Mouse (Mus musculus): ENCODE data around the gene Cdk15. TPM values are rescaled to one million over a fixed set of nuclear protein-coding genes. Genes with fewer than 3 reads are reported as not detected.

Gene Cdk15
- polyA plus RNA-seq, 1 experiment from 2014 or later: 0.57 TPM

DNA sequence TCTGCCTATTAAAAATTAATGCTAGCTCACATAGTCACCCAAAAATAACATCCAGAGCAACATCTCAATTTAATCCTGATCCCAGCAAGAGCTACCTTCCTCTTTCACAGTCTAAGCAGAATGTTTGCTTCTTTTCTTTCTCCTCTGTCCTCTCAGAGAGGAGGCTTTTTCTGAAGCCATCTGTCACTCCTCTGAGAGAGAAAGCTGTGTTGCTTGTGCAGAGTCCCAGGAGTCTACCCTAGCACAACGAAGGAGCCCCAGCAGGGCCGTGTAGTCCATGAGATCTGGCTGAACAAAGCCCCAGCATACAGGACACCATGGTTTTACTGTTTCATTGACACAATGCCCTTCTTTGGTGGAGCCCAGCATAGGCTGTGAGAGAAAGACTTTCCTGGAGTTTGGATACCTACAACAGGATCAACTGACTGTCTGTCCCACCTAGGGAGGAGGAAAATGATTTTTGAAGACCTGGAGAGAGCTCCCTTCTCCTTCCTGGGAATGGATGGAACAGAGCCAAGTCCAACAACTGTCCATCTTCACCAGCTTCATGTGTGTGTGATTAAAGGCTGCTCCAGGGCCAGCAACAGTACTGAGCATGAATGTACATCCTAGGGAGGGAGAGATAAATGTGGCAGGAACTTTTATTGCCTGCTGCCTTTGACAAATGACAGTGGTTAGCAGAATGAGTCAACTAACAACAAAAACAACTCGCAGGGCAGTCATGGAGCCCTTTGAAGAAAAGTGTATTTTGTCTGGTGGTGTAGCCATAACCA lies 131.0 kb downstream of the Cdk15 start:
- peaks cover 7% of the 10 kb centered on the region; the same call in 1 of the 2 replicates for H3K4me1 ChIP-seq (replicated peaks)
- 46% methylated on average over 3 of the region's 3 CpGs for WGBS
- no peaks in the 10 kb centered on the region for H3K36me3 ChIP-seq
- H3K27ac ChIP-seq: peak overlapping the region; percentile 31
- H3K27me3 ChIP-seq: 0 out of 2 replicates have a peak, but pooled peaks cover 4% of the 10 kb centered on the region
- no peak for ATAC-seq
- no peak overlapping the region for H3K9ac ChIP-seq (replicated peaks)
- H3K4me2 ChIP-seq (replicated peaks): no peak overlapping the region
- no peaks in the 10 kb centered on the region for H3K9me3 ChIP-seq
- no peak overlapping the region for H3K4me3 ChIP-seq (replicated peaks)

GRCm38 (mm10) chr1:59389181-59389580 lies 132.5 kb downstream of the Cdk15 start:
- no peaks in the 10 kb centered on the region for H3K9me3 ChIP-seq
- H3K27ac ChIP-seq: no peak overlapping the region
- H3K4me2 ChIP-seq (replicated peaks): no peak overlapping the region
- no peaks in the 10 kb centered on the region for H3K36me3 ChIP-seq
- ATAC-seq: no peak
- H3K4me3 ChIP-seq (replicated peaks): no peak overlapping the region
- peaks cover 7% of the 10 kb centered on the region; the same call in 1 of the 2 replicates for H3K4me1 ChIP-seq (replicated peaks)
- H3K27me3 ChIP-seq: 0 out of 2 replicates have a peak, but pooled peaks cover 5% of the 10 kb centered on the region
- no peak overlapping the region for H3K9ac ChIP-seq (replicated peaks)
- WGBS: 91% methylated on average over 6 of the region's 6 CpGs

DNA sequence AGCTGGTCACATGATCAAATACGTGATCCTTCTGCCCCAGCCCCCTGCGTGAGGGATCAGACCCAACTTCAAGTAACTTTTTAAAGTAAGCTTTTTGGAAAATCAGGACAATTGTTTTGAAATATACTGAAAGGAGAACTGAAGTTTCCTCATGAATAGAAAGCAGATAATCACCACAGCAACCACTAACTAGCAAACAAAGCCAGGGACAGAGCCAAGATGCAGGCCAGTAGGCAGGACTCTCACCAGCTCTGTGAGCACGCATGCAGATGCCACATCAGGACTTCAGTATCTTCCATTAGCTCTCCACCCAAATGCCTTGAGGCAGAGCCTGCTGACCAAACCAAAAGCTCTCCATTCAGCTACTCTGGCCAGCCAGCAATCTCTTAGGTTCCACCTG lies 135.0 kb downstream of the Cdk15 start:
- H3K27ac ChIP-seq: no peak overlapping the region
- no peak overlapping the region for H3K4me2 ChIP-seq (replicated peaks)
- H3K9ac ChIP-seq (replicated peaks): no peak overlapping the region
- WGBS: 53% methylated on average over 3 of the region's 3 CpGs
- no peak for ATAC-seq
- 0 out of 2 replicates have a peak, but pooled peaks cover 5% of the 10 kb centered on the region for H3K27me3 ChIP-seq
- no peaks in the 10 kb centered on the region for H3K36me3 ChIP-seq
- H3K4me3 ChIP-seq (replicated peaks): no peak overlapping the region
- peaks cover 19% of the 10 kb centered on the region for H3K4me1 ChIP-seq (replicated peaks)
- no peaks in the 10 kb centered on the region for H3K9me3 ChIP-seq

DNA sequence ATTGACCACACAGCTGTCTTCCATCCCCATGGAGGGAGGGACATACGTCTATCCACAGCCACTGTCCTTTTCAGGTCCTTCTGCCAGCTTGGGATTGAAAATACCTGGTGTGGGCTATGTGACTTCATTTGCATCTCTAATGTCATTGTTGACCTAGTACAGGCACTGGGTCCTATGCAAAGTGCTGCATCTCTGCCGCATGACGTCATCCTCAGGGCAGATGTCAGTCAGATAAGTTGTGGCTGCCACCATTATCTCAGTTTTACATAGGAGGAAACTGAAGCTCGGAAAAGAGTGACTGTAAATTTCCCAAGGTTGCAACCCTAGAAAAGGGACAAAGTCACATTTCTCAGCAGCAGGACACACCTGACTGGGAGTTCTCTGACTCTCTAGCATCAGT lies 137.4 kb downstream of the Cdk15 start:
- H3K4me2 ChIP-seq (replicated peaks): no peak overlapping the region
- H3K9me3 ChIP-seq: no peaks in the 10 kb centered on the region
- 0 out of 2 replicates have a peak overlapping the region, but pooled peaks have one; percentile 47 for H3K27ac ChIP-seq
- ATAC-seq: no peak
- no peak overlapping the region for H3K9ac ChIP-seq (replicated peaks)
- 0 out of 2 replicates have a peak, but pooled peaks cover 5% of the 10 kb centered on the region for H3K27me3 ChIP-seq
- no peak overlapping the region for H3K4me3 ChIP-seq (replicated peaks)
- WGBS: 80% methylated on average over 4 of the region's 4 CpGs
- peaks cover 17% of the 10 kb centered on the region for H3K4me1 ChIP-seq (replicated peaks)
- H3K36me3 ChIP-seq: no peaks in the 10 kb centered on the region

DNA sequence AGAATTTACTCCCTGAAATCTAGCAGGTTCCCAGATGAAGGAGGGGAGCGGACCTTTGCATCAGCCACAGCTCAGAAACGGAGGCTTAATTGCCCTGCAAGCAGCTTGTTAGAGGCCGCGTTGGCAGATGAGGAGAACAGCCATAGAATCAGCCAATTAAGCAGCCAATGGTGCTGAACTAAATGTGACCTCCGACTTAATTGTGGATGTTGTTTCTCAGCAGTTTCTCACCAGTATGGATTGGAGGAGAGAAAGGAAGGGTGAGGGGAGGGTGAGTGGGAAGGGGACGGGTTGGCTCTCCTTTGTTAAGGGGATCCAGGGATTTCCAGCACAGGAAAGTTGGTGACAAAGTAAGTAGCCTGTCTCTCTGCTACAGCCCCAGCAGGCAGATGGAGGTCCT lies 137.9 kb downstream of the Cdk15 start:
- peak overlapping the region; percentile 47 for H3K27ac ChIP-seq
- no peak overlapping the region for H3K4me3 ChIP-seq (replicated peaks)
- H3K27me3 ChIP-seq: 0 out of 2 replicates have a peak, but pooled peaks cover 5% of the 10 kb centered on the region
- ATAC-seq: 0 out of 2 replicates have a peak, but pooled peaks have one; percentile 40
- no peak overlapping the region for H3K4me2 ChIP-seq (replicated peaks)
- no peaks in the 10 kb centered on the region for H3K36me3 ChIP-seq
- 14% methylated on average over 6 of the region's 6 CpGs for WGBS
- no peaks in the 10 kb centered on the region for H3K9me3 ChIP-seq
- H3K4me1 ChIP-seq (replicated peaks): peaks cover 17% of the 10 kb centered on the region
- H3K9ac ChIP-seq (replicated peaks): no peak overlapping the region

DNA sequence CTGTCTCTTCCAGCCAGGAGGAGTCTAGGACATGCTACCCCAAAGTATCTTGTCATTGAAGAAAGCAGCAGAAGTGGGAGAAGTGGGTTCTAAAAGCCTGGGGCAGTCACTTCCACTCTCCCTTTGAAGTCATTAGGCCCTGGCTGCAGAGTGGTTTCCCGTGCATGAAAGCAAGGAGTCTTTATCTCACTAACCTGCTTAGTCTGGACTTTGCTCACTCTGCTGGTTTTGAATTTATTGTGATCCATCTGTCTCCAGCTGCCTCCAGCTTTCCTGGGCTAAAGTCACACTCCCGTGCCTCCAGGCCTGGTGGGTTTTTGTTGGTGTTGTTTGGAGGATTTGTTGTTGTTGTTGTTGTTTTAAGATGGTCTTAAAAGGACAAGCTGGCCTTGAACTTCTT lies 139.3 kb downstream of the Cdk15 start:
- Histone ChIP-seq H3K27ac (no peak overlapping the region), H3K9me3 (no peaks in the 10 kb centered on the region), H3K27me3 (0 out of 2 replicates have a peak, but pooled peaks cover 5% of the 10 kb centered on the region), H3K36me3 (no peaks in the 10 kb centered on the region), H3K4me1 (replicated peaks) (peaks cover 17% of the 10 kb centered on the region), H3K4me3 (replicated peaks) (no peak overlapping the region), H3K4me2 (replicated peaks) (no peak overlapping the region), H3K9ac (replicated peaks) (no peak overlapping the region)
- 15% methylated on average over 2 of the region's 2 CpGs for WGBS
- no peak for ATAC-seq

DNA sequence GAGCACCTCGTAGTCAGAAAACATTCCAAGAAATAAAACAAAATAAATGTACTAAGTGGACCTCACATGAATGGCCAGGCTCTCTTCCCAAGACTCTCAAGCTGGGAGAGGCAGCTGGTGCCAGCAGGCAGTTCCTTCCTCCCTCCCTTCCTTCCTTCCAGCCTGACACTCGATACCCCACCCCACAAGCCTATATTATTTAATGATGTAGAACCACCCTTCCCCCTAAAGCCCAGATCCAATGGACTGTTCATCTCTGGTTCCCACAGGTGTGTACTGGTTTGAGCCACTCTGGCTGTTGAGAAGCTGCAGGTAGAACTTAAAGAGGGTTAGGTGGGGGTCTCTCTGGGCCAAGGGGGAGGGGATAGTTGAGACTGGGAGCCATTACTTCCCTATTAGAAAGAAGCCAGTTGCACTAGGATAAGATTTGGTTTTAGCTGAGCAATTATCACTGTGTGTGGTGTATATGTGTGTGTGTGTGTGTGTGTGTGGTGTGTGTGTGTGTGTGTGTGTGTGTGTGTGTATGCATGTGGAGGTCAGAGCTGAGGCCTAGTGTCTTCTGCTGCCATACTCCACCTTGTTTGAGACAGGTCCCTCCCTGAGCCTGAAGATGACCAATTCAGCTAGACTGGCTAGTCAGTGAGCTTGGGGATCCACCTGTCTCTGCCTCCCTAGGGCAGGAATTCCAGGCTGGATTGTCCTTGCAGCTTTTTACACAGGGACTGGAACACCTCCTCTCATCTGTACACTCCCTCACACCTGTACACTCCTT lies 143.0 kb downstream of the Cdk15 start:
- no peak for ATAC-seq
- Histone ChIP-seq H3K27me3 (no peaks in the 10 kb centered on the region), H3K36me3 (no peaks in the 10 kb centered on the region), H3K4me3 (replicated peaks) (no peak overlapping the region), H3K4me1 (replicated peaks) (peaks cover 13% of the 10 kb centered on the region), H3K9ac (replicated peaks) (no peak overlapping the region), H3K27ac (no peak overlapping the region), H3K9me3 (no peaks in the 10 kb centered on the region), H3K4me2 (replicated peaks) (no peak overlapping the region)
- WGBS: 56% methylated on average over 2 of the region's 2 CpGs

DNA sequence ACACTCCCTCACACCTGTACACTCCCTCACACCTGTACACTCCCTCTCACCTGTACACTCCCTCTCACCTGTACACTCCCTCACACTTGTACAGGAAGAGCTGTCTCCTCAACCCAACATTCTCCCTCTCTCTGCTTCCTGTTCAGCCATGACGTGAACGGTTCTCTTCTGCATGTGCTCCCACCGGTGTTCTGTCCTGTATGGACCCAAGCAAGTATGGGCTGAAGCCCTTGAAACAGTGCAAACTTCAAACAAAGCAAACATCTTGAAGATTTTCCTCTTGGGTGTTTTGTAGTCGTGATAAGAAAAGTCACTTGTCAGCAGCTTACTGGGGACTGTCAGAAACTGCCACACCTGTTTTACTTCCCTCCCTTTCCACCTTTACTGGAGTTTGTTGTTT lies 144.5 kb downstream of the Cdk15 start:
- 83% methylated on average over 4 of the region's 4 CpGs for WGBS
- Histone ChIP-seq H3K4me3 (replicated peaks) (no peak overlapping the region), H3K27ac (no peak overlapping the region), H3K4me1 (replicated peaks) (peaks cover 6% of the 10 kb centered on the region; the same call in 1 of the 2 replicates), H3K4me2 (replicated peaks) (no peak overlapping the region), H3K9me3 (no peaks in the 10 kb centered on the region), H3K27me3 (no peaks in the 10 kb centered on the region), H3K9ac (replicated peaks) (no peak overlapping the region), H3K36me3 (no peaks in the 10 kb centered on the region)
- ATAC-seq: no peak

Other genes with a start within 250 kb of the Cdk15 start
- gene C2cd6, start 162.0 kb upstream of the Cdk15 start, polyA plus RNA-seq (2015; fragmentation: Nextera tagmentation; extraction: Ambion mirVana): not detected in 2 replicates
- 46.6 and 47.9 TPM in 2 replicates for gene Tmem237, start 136.5 kb upstream of the Cdk15 start, polyA plus RNA-seq (2015; fragmentation: Nextera tagmentation; extraction: Ambion mirVana)
- gene Mpp4, start 93.5 kb upstream of the Cdk15 start, polyA plus RNA-seq (2015; fragmentation: Nextera tagmentation; extraction: Ambion mirVana): 0.46 and 0.59 TPM in 2 replicates
- 18.4 and 19.6 TPM in 2 replicates for gene Als2, start 19.7 kb upstream of the Cdk15 start, polyA plus RNA-seq (2015; fragmentation: Nextera tagmentation; extraction: Ambion mirVana)
- 2.7 and 4.0 TPM in 2 replicates for gene Fzd7, start 225.5 kb downstream of the Cdk15 start, polyA plus RNA-seq (2015; fragmentation: Nextera tagmentation; extraction: Ambion mirVana)